ENCODE assay signal across 27 mouse cellular contexts in genomic region chr16:49646479-49646878, GRCm38 (mm10). TPM values are rescaled to one million over a fixed set of nuclear protein-coding genes. Genes with fewer than 3 reads are reported as not detected.
DNase-seq lines count a peak whose midpoint lies in the region; ATAC-seq and TF ChIP-seq lines count a peak whose summit lies in the region.
"Had no signal": no experiment of that assay in that cellular context is flagged by ENCODE, and none has a peak within 500 bp of the region (broad histone marks: within the 10 kb centered on the region; RNA-seq: fewer than 3 reads in every experiment).

No protein-coding gene starts in this region.

- H3K27ac ChIP-seq in layer of hippocampus, adult 2 months = no peak overlapping the region
- no peak overlapping the region for H3K27ac ChIP-seq in MEL (ENCODE audit: control insufficient read depth, low read depth, low read length)
- no peak overlapping the region for H3K27ac ChIP-seq in midbrain, embryonic 16.5 days (ENCODE audit: low read length)
- H3K27ac ChIP-seq: embryonic facial prominence, embryonic 12.5 days; embryonic facial prominence, embryonic 15.5 days; gastrocnemius, adult 2 months; heart, embryonic 10.5 days; heart, embryonic 13.5 days; hindbrain, embryonic 14.5 days; hindbrain, postnatal 0 days had no signal

- no peak for TF ChIP-seq POLR2A in MEL (IDR thresholded peaks at IDR 0.05; ENCODE audit: control insufficient read depth in 1 of 2, insufficient read depth in 1 of 2, low read depth in 1 of 2, low read length in 2 of 2, poor library complexity in 1 of 2)

- H3K4me2 ChIP-seq in midbrain, embryonic 16.5 days (ENCODE audit: low read length) = no peak overlapping the region
- H3K4me2 ChIP-seq: embryonic facial prominence, embryonic 12.5 days; embryonic facial prominence, embryonic 15.5 days; heart, embryonic 13.5 days; hindbrain, embryonic 14.5 days had no signal

- H3K36me3 ChIP-seq in MEL (ENCODE audit: control insufficient read depth in 1 of 2, insufficient read depth in 2 of 2, low read length in 2 of 2) = no peaks in the 10 kb centered on the region
- H3K36me3 ChIP-seq in midbrain, embryonic 16.5 days (ENCODE audit: control insufficient read depth, insufficient read depth, low read length) = no peaks in the 10 kb centered on the region
- H3K36me3 ChIP-seq: embryonic facial prominence, embryonic 12.5 days; embryonic facial prominence, embryonic 15.5 days; G1E; heart, embryonic 10.5 days; heart, embryonic 13.5 days had no signal

- peaks cover 6 to 10% of the 10 kb centered on the region in 2 experiments for H3K27me3 ChIP-seq in MEL (ENCODE audit: control insufficient read depth in 1 of 2, insufficient read depth in 2 of 2, low read length in 2 of 2)
- H3K27me3 ChIP-seq in midbrain, embryonic 16.5 days (ENCODE audit: control insufficient read depth, insufficient read depth, low read depth, low read length) = no peaks in the 10 kb centered on the region
- H3K27me3 ChIP-seq: embryonic facial prominence, embryonic 12.5 days; embryonic facial prominence, embryonic 15.5 days; heart, embryonic 13.5 days had no signal

- H3K9ac ChIP-seq in MEL (ENCODE audit: control insufficient read depth, low read depth, low read length, poor library complexity, severe bottlenecking) = no peak overlapping the region
- H3K9ac ChIP-seq in midbrain, embryonic 16.5 days (ENCODE audit: low read depth, low read length) = no peak overlapping the region
- H3K9ac ChIP-seq: embryonic facial prominence, embryonic 12.5 days; embryonic facial prominence, embryonic 15.5 days; forebrain, postnatal 0 days; heart, embryonic 13.5 days; hindbrain, embryonic 14.5 days had no signal

- TF ChIP-seq EP300 in MEL (IDR thresholded peaks at IDR 0.05; ENCODE audit: low read depth in 1 of 2, low read length in 2 of 2) = no peak

- TF ChIP-seq CTCF in layer of hippocampus, adult 2 months (conservative IDR thresholded peaks at IDR 0.05) = 0 out of 2 replicates have a peak, but pooled peaks have one; percentile 14
- TF ChIP-seq CTCF in MEL (IDR thresholded peaks at IDR 0.05 in 2 of 3, conservative IDR thresholded peaks at IDR 0.05 in 1 of 3; ENCODE audit: control insufficient read depth in 1 of 3, insufficient read depth in 1 of 3, low read depth in 2 of 3, low read length in 3 of 3, poor library complexity in 1 of 3, severe bottlenecking in 1 of 3) = peak in 1 of 3 experiments; percentile 7; a peak in 2 of 6 replicates

- peak; percentile 33 for TF ChIP-seq RAD21 in MEL (IDR thresholded peaks at IDR 0.05; ENCODE audit: low read depth, low read length)

- ATAC-seq in megakaryocyte-erythroid progenitor cell, adult 5-6 weeks (replicated peaks; ENCODE audit: low FRiP score, low TSS enrichment, poor library complexity, severe bottlenecking) = no peak
- no peak for ATAC-seq in midbrain, embryonic 16.5 days
- ATAC-seq: forebrain, embryonic 14.5 days; forebrain, postnatal 0 days; hindbrain, postnatal 0 days; inflammation-experienced regulatory T-cells, adult 6 months had no signal

- no peak for DNase-seq in layer of hippocampus, adult 2 months (ENCODE audit: low spot score in 2 of 2)
- DNase-seq in layer of hippocampus, adult 11-12 months (ENCODE audit: low spot score) = no peak
- peak; percentile 6 for DNase-seq in CD4-positive helper T cell, adult 2 months (ENCODE audit: low read depth, low spot score)
- no peak for DNase-seq in MEL (ENCODE audit: low read depth, low spot score)
- DNase-seq: adrenal gland, adult 2 months; adrenal gland, postnatal 14 days; cerebellum, adult 11 months; cerebellum, adult 2 months; cerebellum, adult 9-11 months; cerebellum, postnatal 25 days; forebrain, postnatal 0 days; gastrocnemius, adult 2 months; gastrocnemius, postnatal 14 days; heart, adult 11 months; heart, postnatal 14 days; heart, postnatal 4 days had no signal

- H3K4me3 ChIP-seq in layer of hippocampus, adult 2 months = no peak overlapping the region
- no peak overlapping the region for H3K4me3 ChIP-seq in MEL (ENCODE audit: control insufficient read depth in 1 of 2, insufficient read depth in 1 of 2, low read depth in 2 of 2, low read length in 2 of 2)
- no peak overlapping the region for H3K4me3 ChIP-seq in midbrain, embryonic 16.5 days (ENCODE audit: low read depth, low read length)
- H3K4me3 ChIP-seq: embryonic facial prominence, embryonic 12.5 days; embryonic facial prominence, embryonic 15.5 days; gastrocnemius, adult 2 months; heart, embryonic 10.5 days; heart, embryonic 13.5 days had no signal

- no peaks in the 10 kb centered on the region for H3K9me3 ChIP-seq in MEL (replicated peaks; ENCODE audit: insufficient read depth, low read length)
- H3K9me3 ChIP-seq in midbrain, embryonic 16.5 days (replicated peaks; ENCODE audit: control insufficient read depth, low read length, poor library complexity, severe bottlenecking) = no peaks in the 10 kb centered on the region
- H3K9me3 ChIP-seq: embryonic facial prominence, embryonic 12.5 days; embryonic facial prominence, embryonic 15.5 days; G1E; heart, embryonic 10.5 days; heart, embryonic 13.5 days had no signal

- no peaks in the 10 kb centered on the region for H3K4me1 ChIP-seq in MEL (ENCODE audit: control insufficient read depth in 1 of 2, insufficient read depth in 2 of 2, low read length in 2 of 2)
- no peaks in the 10 kb centered on the region for H3K4me1 ChIP-seq in midbrain, embryonic 16.5 days (ENCODE audit: control insufficient read depth, insufficient read depth, low read length)
- H3K4me1 ChIP-seq: embryonic facial prominence, embryonic 12.5 days; embryonic facial prominence, embryonic 15.5 days; heart, embryonic 10.5 days; heart, embryonic 13.5 days had no signal

- H3K79me2 ChIP-seq in MEL (ENCODE audit: control insufficient read depth, insufficient read depth, low read length, poor library complexity) = no peaks in the 10 kb centered on the region

TF ChIP-seq in MEL, 35 proteins besides CTCF, POLR2A, EP300 and RAD21:
- TF ChIP-seq JUND (IDR thresholded peaks at IDR 0.05; ENCODE audit: low read depth, low read length) = no peak
- TF ChIP-seq ETS1 (IDR thresholded peaks at IDR 0.05; ENCODE audit: low read depth, low read length) = no peak
- peak; percentile 17; the same call in 1 of the 2 replicates for TF ChIP-seq ZC3H11A (IDR thresholded peaks at IDR 0.05; ENCODE audit: low read depth, low read length)
- TF ChIP-seq MYB (IDR thresholded peaks at IDR 0.05; ENCODE audit: low read depth, low read length) = no peak
- no peak for TF ChIP-seq MYC (IDR thresholded peaks at IDR 0.05; ENCODE audit: low read depth, low read length)
- TF ChIP-seq SMC3 (IDR thresholded peaks at IDR 0.05; ENCODE audit: low read depth, low read length) = peak; percentile 32
- no peak for TF ChIP-seq RCOR1 (IDR thresholded peaks at IDR 0.05; ENCODE audit: low read depth, low read length)
- no peak for TF ChIP-seq TCF12 (IDR thresholded peaks at IDR 0.05; ENCODE audit: low read depth, low read length)
- TF ChIP-seq MAZ (IDR thresholded peaks at IDR 0.05; ENCODE audit: low read depth, low read length) = no peak
- no peak for TF ChIP-seq TAL1 (IDR thresholded peaks at IDR 0.05; ENCODE audit: low read length)

RNA-seq across cellular contexts. Expression of gene Ift57, which starts 52.6 kb away (rescaled TPM):
- total RNA-seq in layer of hippocampus, adult 2 months (2021) = 10 to 100 TPM; 53.7 to 53.8 TPM
- 5.7 and 6.3 TPM in 2 replicates for total RNA-seq in MEL (2012; rRNA removed)
- 10 to 100 TPM in 1 of 2 experiments, not detected in 1; 11.1 TPM for polyA plus RNA-seq in MEL (2012; ENCODE audit: insufficient read depth in 1 of 2, insufficient read length in 2 of 2, low read depth in 1 of 2, low replicate concordance in 2 of 2, missing spikeins in 1 of 2)
- total RNA-seq in megakaryocyte-erythroid progenitor cell, adult 5-6 weeks (2014; fragmentation: Nextera tagmentation) = 6.6 and 7.8 TPM in 2 replicates
- total RNA-seq in megakaryocyte-erythroid progenitor cell, adult 5-6 weeks (2017) = 19.8 and 26.7 TPM in 2 replicates
- polyA plus RNA-seq in midbrain, embryonic 16.5 days (2015; fragmentation: Nextera tagmentation; extraction: Ambion mirVana) = 43.7 and 56.7 TPM in 2 replicates
